Mouse (Mus musculus) kidney, embryonic 16.5 days (tissue): ENCODE measurements around the gene B3galt4. TPM values are rescaled to one million over a fixed set of nuclear protein-coding genes. Genes with fewer than 3 reads are reported as not detected.

ENCODE experiments used
- ATAC-seq: fragments of 200-750 bp; cut with Nextera tagmentation; 2 replicates; pipeline ENCODE4 v1.8.0; 2017; ENCODE audit warnings: moderate TSS enrichment; ENCODE audit not compliant: low FRiP score, low TSS enrichment
- H3K27ac ChIP-seq: fragments of 300-500 bp; sonication (generic); 2 replicates; pipeline ENCODE4 v1.5.1; 2014; ENCODE audit warnings: low read length
- H3K27me3 ChIP-seq: fragments of 300-500 bp; sonication (generic); 2 replicates; pipeline ENCODE4 v1.6.1; 2014; ENCODE audit warnings: low read length, control low read depth, mixed read lengths; ENCODE audit not compliant: insufficient read depth
- H3K36me3 ChIP-seq: fragments of 300-500 bp; sonication (generic); 2 replicates; pipeline ENCODE4 v1.6.1; 2014; ENCODE audit warnings: low read length, control low read depth, mixed read lengths; ENCODE audit not compliant: insufficient read depth
- H3K4me1 ChIP-seq: fragments of 300-500 bp; sonication (generic); 2 replicates; pipeline ENCODE4 v1.6.1; 2014; ENCODE audit warnings: low read length, control low read depth, mixed read lengths; ENCODE audit not compliant: insufficient read depth
- H3K4me2 ChIP-seq: fragments of 300-500 bp; sonication (generic); replicated peaks from 2 replicates; pipeline ENCODE4 v1.6.1; 2014; ENCODE audit warnings: low read depth, low read length
- H3K4me3 ChIP-seq: fragments of 300-500 bp; sonication (generic); 2 replicates; pipeline ENCODE4 v1.5.1; 2014; ENCODE audit warnings: mild to moderate bottlenecking, low read length
- H3K9ac ChIP-seq: fragments of 300-500 bp; sonication (generic); replicated peaks from 2 replicates; pipeline ENCODE4 v1.6.1; 2014; ENCODE audit warnings: low read length
- H3K9me3 ChIP-seq: fragments of 300-500 bp; sonication (generic); 2 replicates; pipeline ENCODE4 v1.6.1; 2016; ENCODE audit warnings: low read length, control low read depth
- WGBS: fragments of 180-500 bp; shearing (Covaris S2); extraction: QIAGEN DNeasy Blood & Tissue Kit; methylation state at CpG from one replicate; pipeline ENCODE4 v1.1.7; 2014; 5-methylcytosine and 5-hydroxymethylcytosine counted together
- polyA plus RNA-seq: library from polyadenylated mRNA; unstranded; fragments of >200 nt; fragmentation: Nextera tagmentation; extraction: Ambion mirVana; gene quantifications from 2 replicates; pipeline ENCODE4 v1.2.1, GENCODE M21; 2015

B3galt4 gene
- polyA plus RNA-seq, 1 experiment from 2014 or later, result 6.9 TPM

DNA sequence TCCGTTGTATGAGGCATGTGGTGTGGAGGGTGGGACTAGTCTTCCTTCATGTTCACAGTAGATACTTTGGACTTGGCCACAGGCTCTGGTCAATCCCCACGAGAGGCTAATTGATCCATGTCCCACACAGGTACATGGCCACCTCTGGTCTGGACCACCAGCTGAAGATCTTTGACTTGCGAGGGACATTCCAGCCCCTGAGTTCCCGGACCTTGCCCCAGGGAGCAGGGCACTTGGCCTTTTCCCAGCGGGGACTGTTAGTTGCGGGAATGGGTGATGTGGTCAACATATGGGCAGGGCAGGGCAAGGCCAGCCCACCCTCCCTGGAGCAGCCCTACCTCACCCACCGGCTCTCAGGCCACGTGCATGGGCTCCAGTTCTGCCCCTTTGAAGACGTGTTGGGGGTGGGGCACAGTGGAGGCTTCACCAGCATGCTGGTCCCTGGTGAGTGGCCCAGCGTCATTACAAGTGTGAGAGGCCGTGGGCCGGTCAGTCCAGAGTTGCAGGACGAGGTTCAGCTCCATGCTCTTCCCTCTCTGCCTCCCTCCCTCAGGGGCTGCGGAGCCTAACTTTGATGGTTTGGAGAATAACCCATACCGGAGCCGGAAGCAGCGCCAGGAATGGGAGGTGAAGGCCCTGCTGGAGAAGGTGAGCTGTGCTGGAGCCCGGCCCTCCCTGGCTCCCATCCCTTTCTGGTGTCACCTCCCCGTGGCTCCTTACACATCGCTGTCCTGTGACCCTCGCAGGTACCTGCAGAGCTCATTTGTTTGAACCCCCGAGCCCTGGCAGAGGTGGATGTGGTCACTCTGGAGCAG, 3.0 kb downstream of the B3galt4 start:
- H3K27ac ChIP-seq, result no peak overlapping the region
- peaks cover 31% of the 10 kb centered on the region for H3K4me1 ChIP-seq
- no peak overlapping the region for H3K9ac ChIP-seq
- no peak for ATAC-seq
- no peaks in the 10 kb centered on the region for H3K9me3 ChIP-seq
- no peaks in the 10 kb centered on the region for H3K27me3 ChIP-seq
- H3K36me3 ChIP-seq, result peaks cover 48% of the 10 kb centered on the region
- H3K4me3 ChIP-seq, result no peak overlapping the region
- H3K4me2 ChIP-seq, result no peak overlapping the region
- WGBS, result 82% methylated on average over 22 of the region's 22 CpGs

DNA sequence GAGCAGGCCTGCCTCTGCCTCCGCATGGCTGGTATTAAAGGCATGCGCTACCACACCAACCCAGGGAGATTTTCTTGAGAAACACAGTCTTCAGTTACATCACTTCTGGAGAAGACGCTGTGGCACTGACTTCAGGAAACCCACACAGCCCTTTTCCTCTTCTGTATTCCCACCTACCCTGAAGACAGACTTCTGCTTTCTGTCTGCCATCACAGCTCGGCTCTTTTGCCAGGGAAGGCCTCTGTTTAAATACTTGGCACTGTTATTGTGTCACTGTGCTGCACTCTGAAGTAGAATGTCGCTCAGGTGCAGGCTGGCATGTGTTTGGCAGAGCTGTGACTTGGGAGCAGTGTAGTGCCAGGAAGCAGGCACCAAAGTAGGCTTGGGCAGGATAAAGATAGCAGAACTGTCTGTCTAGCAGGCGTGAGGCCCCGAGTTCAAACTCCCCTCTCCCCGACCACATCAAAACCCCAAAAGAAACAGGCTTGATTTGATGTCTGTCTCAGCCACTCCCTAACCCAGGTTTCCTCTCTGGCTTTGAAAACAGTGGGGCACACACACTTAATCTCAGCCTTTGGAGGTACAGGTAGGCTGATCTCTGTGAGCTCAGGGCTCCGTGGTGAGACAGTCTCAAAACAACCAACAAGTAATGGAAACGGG, 3.7 kb downstream of the B3galt4 start:
- Histone ChIP-seq H3K9me3 (no peaks in the 10 kb centered on the region), H3K9ac (no peak overlapping the region), H3K27me3 (no peaks in the 10 kb centered on the region), H3K27ac (no peak overlapping the region), H3K4me2 (no peak overlapping the region), H3K4me3 (no peak overlapping the region), H3K36me3 (peaks cover 46% of the 10 kb centered on the region), H3K4me1 (peaks cover 23% of the 10 kb centered on the region)
- ATAC-seq, result no peak
- WGBS, result 90% methylated on average over 10 of the region's 10 CpGs

DNA sequence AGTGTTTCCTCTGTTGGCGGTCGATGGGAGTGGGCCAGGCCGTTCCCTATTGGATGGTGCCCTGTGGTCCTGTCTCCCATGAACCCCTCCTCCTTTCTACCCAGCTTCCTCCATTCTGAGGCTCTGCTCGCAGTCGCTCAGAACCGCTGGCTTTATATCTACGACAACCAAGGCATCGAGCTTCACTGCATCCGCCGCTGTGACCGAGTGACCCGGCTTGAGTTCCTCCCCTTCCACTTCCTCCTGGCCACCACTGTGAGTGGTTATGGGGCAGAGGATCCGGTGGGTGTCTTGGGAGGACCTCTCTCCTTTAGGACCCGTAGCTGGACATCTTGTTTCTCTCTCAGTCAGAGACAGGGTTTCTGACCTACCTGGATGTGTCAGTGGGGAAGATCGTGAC, 7.8 kb downstream of the B3galt4 start:
- WGBS, result 95% methylated on average over 15 of the region's 15 CpGs
- ATAC-seq, result no peak
- Histone ChIP-seq H3K9me3 (no peaks in the 10 kb centered on the region), H3K9ac (no peak overlapping the region), H3K36me3 (peaks cover 35% of the 10 kb centered on the region), H3K4me3 (no peak overlapping the region), H3K4me2 (no peak overlapping the region), H3K27ac (no peak overlapping the region), H3K4me1 (peaks cover 17% of the 10 kb centered on the region), H3K27me3 (no peaks in the 10 kb centered on the region)

GRCm38 (mm10) chr17:33941381-33941780, 9.9 kb downstream of the B3galt4 start:
- Histone ChIP-seq H3K27ac (no peak overlapping the region), H3K4me1 (peaks cover 17% of the 10 kb centered on the region), H3K9ac (peak overlapping the region; percentile 89), H3K27me3 (no peaks in the 10 kb centered on the region), H3K4me3 (peak overlapping the region; percentile 97), H3K4me2 (peak overlapping the region; percentile 95), H3K9me3 (no peaks in the 10 kb centered on the region), H3K36me3 (peaks cover 48% of the 10 kb centered on the region)
- WGBS, result 54% methylated on average over 19 of the region's 19 CpGs
- ATAC-seq, result no peak

DNA sequence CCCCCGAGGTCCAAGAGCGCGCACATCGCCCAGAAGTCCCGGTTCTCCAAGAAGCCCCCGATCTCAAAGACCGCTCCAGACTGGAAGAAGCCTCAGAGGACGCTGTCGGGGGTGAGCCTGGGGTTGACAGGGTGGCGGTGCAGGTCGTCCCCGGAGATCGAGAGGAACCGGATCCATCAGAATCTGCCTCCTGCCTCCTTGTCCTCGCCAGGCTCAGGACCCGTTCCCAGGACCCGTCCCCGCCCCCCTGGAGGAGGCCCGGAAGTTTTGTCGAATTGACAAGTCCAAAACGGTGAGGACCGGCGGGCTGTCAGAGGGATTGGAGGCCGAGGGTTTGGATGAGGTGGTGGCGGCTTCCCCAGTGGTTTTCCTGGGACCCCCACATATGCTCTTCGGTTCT, 10.3 kb downstream of the B3galt4 start:
- Histone ChIP-seq H3K27me3 (no peaks in the 10 kb centered on the region), H3K36me3 (peaks cover 45% of the 10 kb centered on the region), H3K4me3 (peak overlapping the region; percentile 97), H3K27ac (no peak overlapping the region), H3K9me3 (no peaks in the 10 kb centered on the region), H3K9ac (peak overlapping the region; percentile 89), H3K4me2 (peak overlapping the region; percentile 95), H3K4me1 (peaks cover 17% of the 10 kb centered on the region)
- ATAC-seq, result no peak
- WGBS, result 3% methylated on average over 26 of the region's 26 CpGs

DNA sequence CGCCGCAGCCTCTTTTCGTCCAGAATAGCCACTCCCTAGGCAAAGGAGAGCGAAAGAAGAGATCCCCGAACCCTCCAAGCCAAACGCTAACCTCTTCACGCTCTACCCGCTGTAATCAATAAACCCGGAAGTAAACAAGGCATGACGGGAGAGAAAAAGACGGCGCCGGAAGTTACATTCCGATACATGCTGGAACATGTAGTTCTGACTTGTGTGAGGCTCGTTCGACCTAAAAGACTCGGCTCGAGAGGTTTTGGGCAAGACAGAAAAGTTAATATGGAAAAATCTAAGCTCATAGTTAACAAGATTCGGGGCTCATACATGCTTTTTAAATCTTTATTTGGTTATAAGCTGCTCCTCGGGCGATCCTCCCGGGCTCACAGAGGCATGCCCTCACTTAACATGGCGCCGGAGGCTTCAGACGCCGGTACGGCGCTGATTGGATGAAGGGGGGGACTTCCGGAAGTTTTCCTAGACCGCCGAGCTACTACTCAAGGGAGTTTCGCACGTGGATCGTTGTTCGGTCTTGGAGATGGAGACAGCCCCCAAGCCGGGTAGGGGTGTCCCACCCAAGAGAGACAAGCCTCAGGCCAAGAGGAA, 11.0 kb downstream of the B3galt4 start, which contains the start of the genes Pfdn6 and Wdr46:
TSS of gene Pfdn6 (minus strand) at position 138 of the 600 bp plus-strand sequence.
TSS of gene Wdr46 (plus strand) at position 455 of the 600 bp plus-strand sequence.
- peaks cover 17% of the 10 kb centered on the region for H3K4me1 ChIP-seq
- peaks cover 50% of the 10 kb centered on the region for H3K36me3 ChIP-seq
- H3K4me2 ChIP-seq, result peak within 1 kb of the TSS; percentile 95
- ATAC-seq, result peak; percentile 87
- no peaks in the 10 kb centered on the region for H3K9me3 ChIP-seq
- H3K9ac ChIP-seq, result peak within 1 kb of the TSS; percentile 89
- no peak within 1 kb of the TSS for H3K27ac ChIP-seq
- no peaks in the 10 kb centered on the region for H3K27me3 ChIP-seq
- H3K4me3 ChIP-seq, result peak within 1 kb of the TSS; percentile 97
- under 1% methylated on average over 36 of the region's 36 CpGs for WGBS

DNA sequence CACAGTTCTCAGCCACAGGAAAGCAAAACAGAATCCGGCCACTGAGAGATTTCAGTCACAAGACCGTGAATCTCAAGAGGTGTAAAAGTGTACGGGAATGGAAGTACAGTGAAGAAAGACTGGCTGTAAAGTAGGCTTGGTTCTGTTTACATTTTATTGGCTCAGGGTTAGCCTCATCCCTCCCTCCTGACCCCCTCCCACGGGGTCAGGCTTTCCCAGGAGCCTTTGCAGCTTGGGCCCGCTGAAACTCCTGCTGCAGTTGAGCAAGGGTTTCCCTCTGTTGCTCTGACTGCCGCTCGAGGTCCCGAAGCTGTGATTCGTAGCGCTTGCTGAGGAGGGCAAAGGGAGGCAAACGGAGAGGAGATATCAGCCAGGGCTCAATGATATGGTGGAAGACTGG, 12.5 kb downstream of the B3galt4 start:
- 71% methylated on average over 11 of the region's 11 CpGs for WGBS
- H3K27ac ChIP-seq, result no peak overlapping the region
- H3K4me3 ChIP-seq, result no peak overlapping the region
- H3K9me3 ChIP-seq, result no peaks in the 10 kb centered on the region
- no peak for ATAC-seq
- H3K36me3 ChIP-seq, result peaks cover 37% of the 10 kb centered on the region
- H3K4me2 ChIP-seq, result no peak overlapping the region
- peaks cover 17% of the 10 kb centered on the region for H3K4me1 ChIP-seq
- no peak overlapping the region for H3K9ac ChIP-seq
- no peaks in the 10 kb centered on the region for H3K27me3 ChIP-seq

DNA sequence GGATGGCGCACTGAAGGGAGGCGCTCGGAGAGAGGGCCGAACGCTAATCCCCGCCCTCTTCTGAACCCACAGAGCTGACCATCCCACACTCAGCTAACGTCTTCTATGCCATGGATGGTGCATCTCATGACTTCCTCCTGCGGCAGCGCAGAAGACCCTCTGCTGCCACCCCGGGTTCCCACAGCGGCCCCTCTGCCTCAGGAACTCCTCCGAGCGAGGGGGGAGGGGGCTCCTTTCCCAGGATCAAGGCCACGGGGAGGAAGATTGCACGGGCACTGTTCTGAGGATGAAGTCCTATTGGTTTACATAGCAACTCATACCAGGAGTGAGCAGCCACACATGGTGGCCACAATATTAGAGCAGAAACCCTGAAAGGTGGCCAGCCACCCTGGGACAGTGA, 14.3 kb downstream of the B3galt4 start:
- Histone ChIP-seq H3K9me3 (no peaks in the 10 kb centered on the region), H3K4me2 (no peak overlapping the region), H3K4me3 (no peak overlapping the region), H3K27ac (no peak overlapping the region), H3K4me1 (peaks cover 17% of the 10 kb centered on the region), H3K9ac (no peak overlapping the region), H3K36me3 (peaks cover 30% of the 10 kb centered on the region), H3K27me3 (no peaks in the 10 kb centered on the region)
- 87% methylated on average over 15 of the region's 15 CpGs for WGBS
- no peak for ATAC-seq

DNA sequence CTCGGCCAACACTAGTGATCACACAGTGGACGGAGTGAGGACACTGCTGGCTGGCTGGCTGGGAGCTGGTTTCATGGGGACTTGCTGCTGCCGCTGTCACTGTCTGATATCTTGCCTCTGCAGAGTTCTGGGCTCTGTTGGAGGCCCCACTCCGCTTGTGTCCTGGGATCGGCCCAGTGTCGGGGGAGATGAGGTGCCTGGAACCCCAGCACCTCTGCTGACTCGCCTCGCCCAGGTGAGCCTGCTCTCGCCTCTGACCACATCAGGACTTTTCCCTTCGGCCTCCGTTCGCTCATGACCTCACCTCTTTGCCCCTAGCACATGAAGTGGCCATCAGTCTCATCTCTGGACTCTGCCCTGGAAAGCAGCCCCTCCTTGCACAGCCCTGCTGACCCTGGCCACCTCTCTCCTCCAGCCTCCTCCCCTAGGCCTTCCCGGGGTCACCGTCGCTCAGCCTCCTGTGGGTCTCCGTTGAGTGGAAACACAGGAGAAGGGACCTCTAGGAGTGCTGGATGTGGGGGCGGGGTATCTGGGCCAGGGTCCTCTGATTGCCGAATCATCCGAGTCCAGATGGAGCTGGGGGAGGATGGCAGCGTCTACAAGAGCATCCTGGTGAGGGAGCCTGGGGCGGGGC, 15.7 kb downstream of the B3galt4 start:
- Histone ChIP-seq H3K36me3 (peaks cover 30% of the 10 kb centered on the region), H3K4me3 (no peak overlapping the region), H3K27me3 (no peaks in the 10 kb centered on the region), H3K9me3 (no peaks in the 10 kb centered on the region), H3K4me1 (peaks cover 18% of the 10 kb centered on the region), H3K9ac (no peak overlapping the region), H3K27ac (no peak overlapping the region), H3K4me2 (no peak overlapping the region)
- 83% methylated on average over 21 of the region's 21 CpGs for WGBS
- no peak for ATAC-seq
